Mouse (Mus musculus): ENCODE measurements around the gene Dagla. TPM values are rescaled to one million over a fixed set of nuclear protein-coding genes. Genes with fewer than 3 reads are reported as not detected.

The Dagla gene
- polyA plus RNA-seq, 1 experiment from 2014 or later: 1.2 TPM

DNA sequence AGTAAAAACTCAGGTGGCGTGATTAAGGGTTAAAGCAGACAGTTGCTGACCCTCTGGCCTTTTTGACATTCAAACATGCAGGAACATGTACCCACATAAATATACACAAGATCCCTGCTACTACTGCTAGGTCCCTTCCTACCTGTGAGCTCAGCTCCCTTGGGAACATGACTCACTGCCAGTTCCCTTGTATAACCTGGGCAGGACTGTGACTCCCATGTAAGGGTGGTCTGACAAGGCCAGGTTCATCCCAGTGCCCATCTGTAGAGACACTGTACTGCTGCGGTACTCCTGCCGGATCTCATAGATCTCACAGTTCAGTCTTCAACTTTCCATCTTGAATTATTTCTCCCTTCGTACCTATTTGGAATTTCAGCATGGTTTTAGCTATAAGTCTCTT lies 107.5 kb downstream of the Dagla start:
- Histone ChIP-seq H3K27me3 (ENCODE audit: insufficient read depth, poor library complexity, severe bottlenecking) (no peaks in the 10 kb centered on the region), H3K4me1 (no peaks in the 10 kb centered on the region; the same call in 1 of the 2 replicates), H3K4me3 (no peak overlapping the region), H3K9me3 (no peaks in the 10 kb centered on the region), H3K27ac (no peak overlapping the region), H3K36me3 (peaks cover 85% of the 10 kb centered on the region)
- DNase-seq (ENCODE audit: low spot score): no peak
- WGBS: 93% methylated on average over 4 of the region's 4 CpGs

Other genes with a start within 250 kb of the Dagla start
- gene Fads2, start 203.1 kb downstream of the Dagla start, polyA plus RNA-seq (2016; fragmentation: Nextera tagmentation; extraction: Ambion mirVana): 72.7 and 87.6 TPM in 2 replicates
- gene Fads1, start 122.0 kb downstream of the Dagla start, polyA plus RNA-seq (2016; fragmentation: Nextera tagmentation; extraction: Ambion mirVana): 76.6 and 89.6 TPM in 2 replicates
- gene Tmem258, start 100.9 kb downstream of the Dagla start, polyA plus RNA-seq (2016; fragmentation: Nextera tagmentation; extraction: Ambion mirVana): 384 and 400 TPM in 2 replicates
- gene Fen1, start 100.7 kb downstream of the Dagla start, polyA plus RNA-seq (2016; fragmentation: Nextera tagmentation; extraction: Ambion mirVana): 96.5 and 128 TPM in 2 replicates
- gene Myrf, start 64.1 kb downstream of the Dagla start, polyA plus RNA-seq (2016; fragmentation: Nextera tagmentation; extraction: Ambion mirVana): 17.4 and 30.6 TPM in 2 replicates
- gene Syt7, start 84.2 kb upstream of the Dagla start, polyA plus RNA-seq (2016; fragmentation: Nextera tagmentation; extraction: Ambion mirVana): 0.16 and 0.35 TPM in 2 replicates
- 0.06 and 0.18 TPM in 2 replicates for gene Lrrc10b, start 152.6 kb upstream of the Dagla start, polyA plus RNA-seq (2016; fragmentation: Nextera tagmentation; extraction: Ambion mirVana)
- not detected in 2 replicates for gene Ppp1r32, start 178.1 kb upstream of the Dagla start, polyA plus RNA-seq (2016; fragmentation: Nextera tagmentation; extraction: Ambion mirVana)
- 38.4 and 40.5 TPM in 2 replicates for gene Cpsf7, start 220.4 kb upstream of the Dagla start, polyA plus RNA-seq (2016; fragmentation: Nextera tagmentation; extraction: Ambion mirVana)
- gene Sdhaf2, start 221.3 kb upstream of the Dagla start, polyA plus RNA-seq (2016; fragmentation: Nextera tagmentation; extraction: Ambion mirVana): 58.6 and 64.6 TPM in 2 replicates